Mouse (Mus musculus): Measurements from ENCODE around the gene Olfr943. TPM values are rescaled to one million over a fixed set of nuclear protein-coding genes. Genes with fewer than 3 reads are reported as not detected.

Olfr943 gene
- not detected in 4 replicates for total RNA-seq (2023)

GRCm38 (mm10) chr9:39166004-39166403, at the start of gene Olfr943:
Olfr943 (plus strand) TSS chr9:39166304.

DNA sequence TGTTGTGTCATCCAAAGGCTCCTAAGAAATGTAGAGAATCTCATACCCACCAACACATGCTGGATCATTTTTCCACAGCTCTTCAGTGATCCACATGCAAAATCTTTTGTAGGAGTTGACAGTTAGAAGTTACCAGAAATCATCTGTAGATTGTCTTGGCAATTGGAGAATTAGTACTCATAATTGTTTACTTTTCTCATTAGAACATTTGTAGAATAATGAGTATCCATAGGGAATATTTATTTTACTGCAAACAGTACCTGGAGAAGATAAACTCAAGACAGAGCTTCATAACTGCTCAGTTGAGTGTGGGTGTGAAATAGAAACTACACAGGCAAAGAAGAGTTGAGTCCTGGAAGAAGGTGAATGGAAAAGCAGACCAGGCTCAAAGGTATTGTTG, 38.3 kb upstream of the Olfr943 start, which contains the start of gene Olfr27:
Gene Olfr27 (plus strand): TSS at position 301 of the 400 bp plus-strand sequence.

DNA sequence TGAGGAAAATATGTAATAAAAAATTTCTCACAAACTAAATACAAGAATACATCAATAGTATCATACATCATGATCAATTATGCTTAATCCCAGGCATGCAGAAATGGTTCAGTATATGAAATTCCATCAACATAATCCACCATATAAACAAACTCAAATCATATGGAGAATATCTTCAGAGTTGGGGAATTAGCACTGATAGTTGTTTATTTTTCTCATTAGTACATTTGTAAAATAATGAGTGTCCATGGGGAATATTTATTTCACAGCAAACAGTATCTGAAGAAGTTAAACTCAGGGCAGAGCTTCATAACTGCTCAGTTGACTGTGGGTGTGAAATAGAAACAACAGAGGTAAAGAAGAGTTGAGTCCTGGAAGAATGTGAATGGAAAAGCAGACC, 35.5 kb downstream of the Olfr943 start, which contains the start of gene Olfr944:
Gene Olfr944 (plus strand): TSS at position 301 of the 400 bp plus-strand sequence.

Other genes with a start within 250 kb of the Olfr943 start
- not detected in 4 replicates for gene Olfr930, start 236.5 kb upstream of the Olfr943 start, total RNA-seq (2023)
- gene Olfr933, start 194.0 kb upstream of the Olfr943 start, total RNA-seq (2023), result not detected in 4 replicates
- gene Olfr934, start 178.0 kb upstream of the Olfr943 start, total RNA-seq (2023), result not detected in 4 replicates
- gene Olfr935, start 166.6 kb upstream of the Olfr943 start, total RNA-seq (2023), result not detected in 4 replicates
- not detected in 4 replicates for gene Olfr146, start 142.9 kb upstream of the Olfr943 start, total RNA-seq (2023)
- gene Olfr937, start 101.4 kb upstream of the Olfr943 start, total RNA-seq (2023), result not detected in 4 replicates
- gene Olfr938, start 87.4 kb upstream of the Olfr943 start, total RNA-seq (2023), result not detected in 4 replicates
- not detected in 4 replicates for gene Olfr27, start 38.2 kb upstream of the Olfr943 start, total RNA-seq (2023)
- not detected in 4 replicates for gene Olfr944, start 35.6 kb downstream of the Olfr943 start, total RNA-seq (2023)
- not detected in 4 replicates for gene Olfr1537, start 83.7 kb downstream of the Olfr943 start, total RNA-seq (2023)
- not detected in 4 replicates for gene Olfr945, start 110.5 kb downstream of the Olfr943 start, total RNA-seq (2023)
- gene Olfr948, start 159.7 kb downstream of the Olfr943 start, total RNA-seq (2023), result not detected in 4 replicates
- gene Olfr951, start 221.1 kb downstream of the Olfr943 start, total RNA-seq (2023), result not detected in 4 replicates

Measured in B cell, adult 62 days (primary cell).